12 mouse cellular contexts compared by ENCODE assay signal in the genomic region with DNA sequence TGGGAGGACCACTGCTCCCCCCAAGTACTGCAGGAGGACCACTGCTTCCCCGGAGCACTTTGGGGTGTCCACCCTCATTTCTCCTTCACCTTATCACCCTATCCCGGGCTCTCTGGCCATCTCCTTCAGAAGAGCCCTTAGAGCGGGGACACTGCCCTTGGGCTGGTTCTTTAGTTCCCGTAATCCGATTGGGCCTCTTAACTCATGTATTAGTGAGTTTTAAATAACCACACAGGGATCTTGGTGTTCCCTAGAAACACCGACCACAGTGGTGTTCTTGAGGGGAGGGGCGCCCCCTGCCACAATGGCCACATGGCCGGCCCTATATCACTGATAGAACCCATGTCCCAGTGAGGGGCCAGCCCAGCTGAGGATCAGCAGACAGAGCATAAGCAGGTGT.
"Had no signal": no experiment of that assay in that cellular context is flagged by ENCODE, and none has a peak within 500 bp of the region (broad histone marks: within the 10 kb centered on the region; RNA-seq: fewer than 3 reads in every experiment).

No protein-coding gene starts in this region.

- DNase-seq: left cerebral cortex, postnatal 4 days; liver; liver, embryonic 13.5 days; liver, postnatal 0 days; lung, adult 18-20 months; lung, adult 2 months; lung, embryonic 14.5 days; lung, postnatal 10 days; lung, postnatal 14 days; lung, postnatal 36 days; lung, postnatal 4 days; midbrain, embryonic 14.5 days had no signal
